Mouse (Mus musculus): ENCODE results near the gene Shank2. TPM values are rescaled to one million over a fixed set of nuclear protein-coding genes. Genes with fewer than 3 reads are reported as not detected.

Gene Shank2
- total RNA-seq, 1 experiment: 0.94 TPM

DNA sequence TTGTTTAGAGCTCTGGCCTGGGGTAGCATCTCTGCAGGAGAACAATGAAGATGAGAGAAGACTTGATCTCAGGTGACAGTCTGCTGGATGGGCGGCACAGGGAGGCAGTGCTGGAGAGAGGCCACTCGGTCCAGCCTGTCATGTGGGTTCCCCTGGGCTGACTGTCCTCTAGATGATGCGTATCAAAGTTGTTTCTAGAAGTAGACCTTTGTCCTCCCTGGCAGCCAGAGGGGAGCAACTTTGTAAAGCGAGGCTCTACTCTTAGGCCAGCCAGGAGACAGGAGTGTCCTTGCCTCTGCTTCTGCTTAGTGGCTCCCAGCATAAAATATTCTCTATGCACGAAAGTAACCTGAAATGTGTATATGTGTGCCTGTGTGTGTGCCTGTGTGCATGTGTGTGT, 27.5 kb downstream of the Shank2 start:
- Histone ChIP-seq H3K9ac (ENCODE audit: insufficient read depth, low read depth, low read length, poor library complexity, severe bottlenecking) (no peak overlapping the region), H3K36me3 (ENCODE audit: control insufficient read depth, insufficient read depth, low read length, poor library complexity, severe bottlenecking) (no peaks in the 10 kb centered on the region), H3K27ac (ENCODE audit: insufficient read depth, low read depth, low read length, poor library complexity, severe bottlenecking) (no peak overlapping the region), H3K4me3 (ENCODE audit: insufficient read depth in 1 of 2, low read depth in 1 of 2, low read length in 2 of 2, poor library complexity in 1 of 2, severe bottlenecking in 1 of 2) (no peak overlapping the region), H3K4me1 (ENCODE audit: control insufficient read depth in 2 of 2, insufficient read depth in 2 of 2, low read length in 2 of 2, poor library complexity in 1 of 2) (no peaks in the 10 kb centered on the region), H3K9me3 (ENCODE audit: control insufficient read depth, insufficient read depth, low read depth, low read length) (no peaks in the 10 kb centered on the region)
- TF ChIP-seq CHD2 (IDR thresholded peaks at IDR 0.05; ENCODE audit: low read depth, low read length): no peak
- in situ Hi-C loops (cut with MboI; ENCODE audit: low sequenced_read_pairs in 2 of 2, unreplicated experiment in 2 of 2): no loop called here
- DNase-seq (ENCODE audit: low read depth, low spot score): no peak

DNA sequence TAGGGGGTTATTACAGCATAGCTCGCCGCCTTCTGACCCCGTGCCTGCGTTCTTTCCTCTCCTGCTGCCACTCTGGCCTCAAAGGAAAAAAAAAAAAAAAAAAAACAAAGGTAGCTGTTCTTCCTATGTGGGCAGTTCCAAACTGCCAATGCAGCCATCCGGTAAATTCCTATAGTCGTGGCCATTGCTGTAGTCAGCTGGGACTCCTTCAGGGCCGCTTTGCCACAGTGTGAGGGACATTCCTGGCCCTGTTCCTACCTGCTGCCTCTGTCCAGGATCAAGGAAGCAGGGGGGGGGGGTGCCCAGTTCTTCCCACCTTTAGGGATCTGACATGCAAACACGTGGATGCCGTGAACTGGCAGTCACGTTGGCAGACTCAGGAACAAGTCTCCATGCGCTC, 29.1 kb downstream of the Shank2 start:
- no peak for DNase-seq (ENCODE audit: low read depth, low spot score)
- Histone ChIP-seq H3K27ac (ENCODE audit: insufficient read depth, low read depth, low read length, poor library complexity, severe bottlenecking) (no peak overlapping the region), H3K4me3 (ENCODE audit: insufficient read depth in 1 of 2, low read depth in 1 of 2, low read length in 2 of 2, poor library complexity in 1 of 2, severe bottlenecking in 1 of 2) (no peak overlapping the region), H3K9ac (ENCODE audit: insufficient read depth, low read depth, low read length, poor library complexity, severe bottlenecking) (no peak overlapping the region), H3K4me1 (ENCODE audit: control insufficient read depth in 2 of 2, insufficient read depth in 2 of 2, low read length in 2 of 2, poor library complexity in 1 of 2) (no peaks in the 10 kb centered on the region), H3K9me3 (ENCODE audit: control insufficient read depth, insufficient read depth, low read depth, low read length) (no peaks in the 10 kb centered on the region), H3K36me3 (ENCODE audit: control insufficient read depth, insufficient read depth, low read length, poor library complexity, severe bottlenecking) (no peaks in the 10 kb centered on the region)
- TF ChIP-seq HCFC1 (IDR thresholded peaks at IDR 0.05; ENCODE audit: borderline replicate concordance, insufficient read depth, low read length) (no peak), MAFK (IDR thresholded peaks at IDR 0.05; ENCODE audit: insufficient read depth, low read depth, low read length) (no peak), ZC3H11A (IDR thresholded peaks at IDR 0.05; ENCODE audit: borderline replicate concordance, low read depth, low read length) (no peak), ZNF384 (IDR thresholded peaks at IDR 0.05; ENCODE audit: low read depth, low read length) (no peak), CHD2 (IDR thresholded peaks at IDR 0.05; ENCODE audit: low read depth, low read length) (no peak)
- in situ Hi-C loops (cut with MboI; ENCODE audit: low sequenced_read_pairs in 2 of 2, unreplicated experiment in 2 of 2): no loop called here

DNA sequence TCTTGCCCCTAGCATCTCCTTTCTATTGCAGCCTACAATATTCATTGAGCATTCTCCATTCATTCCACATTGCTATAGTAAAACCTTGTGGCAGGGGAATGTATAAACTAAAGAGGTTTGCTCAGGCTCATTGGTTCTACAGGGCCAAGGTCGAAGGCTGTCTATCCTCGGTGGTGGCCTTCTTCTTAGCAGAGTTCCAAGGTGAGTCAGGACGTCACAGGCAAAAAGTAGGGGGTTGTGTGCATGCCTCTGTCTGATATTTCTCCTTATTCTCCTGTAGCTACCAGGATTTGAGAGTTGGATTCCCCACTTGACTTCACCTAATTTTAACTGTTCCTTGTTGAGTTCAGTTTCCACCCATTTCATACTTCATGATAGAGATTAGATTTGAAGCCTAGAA, 29.9 kb downstream of the Shank2 start:
- Histone ChIP-seq H3K4me3 (ENCODE audit: insufficient read depth in 1 of 2, low read depth in 1 of 2, low read length in 2 of 2, poor library complexity in 1 of 2, severe bottlenecking in 1 of 2) (no peak overlapping the region), H3K9me3 (ENCODE audit: control insufficient read depth, insufficient read depth, low read depth, low read length) (no peaks in the 10 kb centered on the region), H3K36me3 (ENCODE audit: control insufficient read depth, insufficient read depth, low read length, poor library complexity, severe bottlenecking) (no peaks in the 10 kb centered on the region), H3K27ac (ENCODE audit: insufficient read depth, low read depth, low read length, poor library complexity, severe bottlenecking) (no peak overlapping the region), H3K9ac (ENCODE audit: insufficient read depth, low read depth, low read length, poor library complexity, severe bottlenecking) (no peak overlapping the region), H3K4me1 (ENCODE audit: control insufficient read depth in 2 of 2, insufficient read depth in 2 of 2, low read length in 2 of 2, poor library complexity in 1 of 2) (peaks cover 0 to 2% of the 10 kb centered on the region in 2 experiments; a peak in 1 of 4 replicates)
- in situ Hi-C loops (cut with MboI; ENCODE audit: low sequenced_read_pairs in 2 of 2, unreplicated experiment in 2 of 2): no loop called here
- no peak for TF ChIP-seq ZC3H11A (IDR thresholded peaks at IDR 0.05; ENCODE audit: borderline replicate concordance, low read depth, low read length)
- no peak for TF ChIP-seq ZNF384 (IDR thresholded peaks at IDR 0.05; ENCODE audit: low read depth, low read length)
- no peak for TF ChIP-seq CHD2 (IDR thresholded peaks at IDR 0.05; ENCODE audit: low read depth, low read length)
- TF ChIP-seq HCFC1 (IDR thresholded peaks at IDR 0.05; ENCODE audit: borderline replicate concordance, insufficient read depth, low read length): no peak
- no peak for TF ChIP-seq MAFK (IDR thresholded peaks at IDR 0.05; ENCODE audit: insufficient read depth, low read depth, low read length)
- DNase-seq (ENCODE audit: low read depth, low spot score): no peak

DNA sequence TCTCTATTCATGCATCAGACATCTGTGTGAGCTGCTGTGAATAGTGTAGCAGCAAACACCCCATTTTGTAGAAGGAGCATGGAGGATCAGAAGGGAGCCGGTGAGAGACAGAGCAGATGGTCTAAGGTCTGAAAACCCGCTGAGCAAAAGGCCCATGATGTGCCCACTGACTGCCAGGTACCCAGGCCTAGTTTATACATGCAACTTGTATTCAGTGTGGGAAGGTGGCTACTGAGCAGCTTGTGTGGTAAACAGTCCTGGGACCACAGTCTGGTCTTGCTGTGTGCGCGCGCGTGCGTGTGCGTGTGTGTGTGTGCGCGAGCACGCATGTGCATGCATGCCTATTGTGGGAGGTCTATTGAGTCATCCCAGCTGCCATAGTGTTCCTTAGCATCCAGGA, 35.8 kb downstream of the Shank2 start:
- no peak overlapping the region for H3K9ac ChIP-seq (ENCODE audit: insufficient read depth, low read depth, low read length, poor library complexity, severe bottlenecking)
- TF ChIP-seq ZNF384 (IDR thresholded peaks at IDR 0.05; ENCODE audit: low read depth, low read length) (no peak), CHD2 (IDR thresholded peaks at IDR 0.05; ENCODE audit: low read depth, low read length) (no peak), HCFC1 (IDR thresholded peaks at IDR 0.05; ENCODE audit: borderline replicate concordance, insufficient read depth, low read length) (no peak), MAFK (IDR thresholded peaks at IDR 0.05; ENCODE audit: insufficient read depth, low read depth, low read length) (no peak), ZC3H11A (IDR thresholded peaks at IDR 0.05; ENCODE audit: borderline replicate concordance, low read depth, low read length) (no peak)
- H3K4me1 ChIP-seq (ENCODE audit: control insufficient read depth in 2 of 2, insufficient read depth in 2 of 2, low read length in 2 of 2, poor library complexity in 1 of 2): peaks cover 0 to 2% of the 10 kb centered on the region in 2 experiments; a peak in 1 of 4 replicates
- H3K9me3 ChIP-seq (ENCODE audit: control insufficient read depth, insufficient read depth, low read depth, low read length): no peaks in the 10 kb centered on the region
- DNase-seq (ENCODE audit: low read depth, low spot score): no peak
- in situ Hi-C loops (cut with MboI; ENCODE audit: low sequenced_read_pairs in 2 of 2, unreplicated experiment in 2 of 2): no loop called here
- no peak overlapping the region for H3K4me3 ChIP-seq (ENCODE audit: insufficient read depth in 1 of 2, low read depth in 1 of 2, low read length in 2 of 2, poor library complexity in 1 of 2, severe bottlenecking in 1 of 2)
- no peak overlapping the region for H3K27ac ChIP-seq (ENCODE audit: insufficient read depth, low read depth, low read length, poor library complexity, severe bottlenecking)
- H3K36me3 ChIP-seq (ENCODE audit: control insufficient read depth, insufficient read depth, low read length, poor library complexity, severe bottlenecking): no peaks in the 10 kb centered on the region

DNA sequence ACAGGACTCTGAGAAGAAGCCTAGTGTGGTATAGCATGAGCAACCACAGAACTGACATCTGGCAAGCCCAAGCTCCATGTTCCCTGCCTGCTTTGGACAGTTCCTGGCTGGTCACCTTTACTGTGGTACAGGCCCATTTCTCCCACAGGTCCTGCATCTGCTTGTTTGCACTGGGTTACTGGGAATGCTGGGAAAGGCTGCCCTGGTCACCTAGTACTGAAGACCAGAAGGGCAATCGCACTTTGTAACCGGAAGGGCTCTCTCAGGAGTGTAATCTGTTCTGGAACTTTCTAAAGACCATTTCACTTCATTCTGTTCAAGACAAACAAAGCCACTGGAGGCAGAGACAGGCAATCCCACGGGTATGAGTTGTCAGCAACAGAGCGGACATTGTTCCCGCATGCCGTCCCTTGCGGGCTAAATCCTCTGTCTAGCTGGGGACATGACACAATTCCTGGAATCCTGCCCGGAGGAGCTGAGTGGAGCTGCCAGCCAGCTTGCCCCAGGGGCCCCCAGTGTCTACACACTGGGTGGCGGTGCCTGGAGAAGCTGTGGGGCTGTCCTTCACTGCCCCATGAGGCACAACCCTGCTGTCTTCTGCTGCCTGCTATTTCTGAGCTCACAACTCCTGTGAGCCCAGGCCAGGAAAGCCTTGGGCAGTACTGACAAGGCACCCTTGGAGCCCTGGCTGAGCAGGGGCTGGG, 36.4 kb downstream of the Shank2 start:
- DNase-seq (ENCODE audit: low read depth, low spot score): no peak
- no peaks in the 10 kb centered on the region for H3K9me3 ChIP-seq (ENCODE audit: control insufficient read depth, insufficient read depth, low read depth, low read length)
- no peak overlapping the region for H3K4me3 ChIP-seq (ENCODE audit: insufficient read depth in 1 of 2, low read depth in 1 of 2, low read length in 2 of 2, poor library complexity in 1 of 2, severe bottlenecking in 1 of 2)
- in situ Hi-C loops (cut with MboI; ENCODE audit: low sequenced_read_pairs in 2 of 2, unreplicated experiment in 2 of 2): no loop called here
- no peak overlapping the region for H3K9ac ChIP-seq (ENCODE audit: insufficient read depth, low read depth, low read length, poor library complexity, severe bottlenecking)
- H3K4me1 ChIP-seq (ENCODE audit: control insufficient read depth in 2 of 2, insufficient read depth in 2 of 2, low read length in 2 of 2, poor library complexity in 1 of 2): peaks cover 0 to 2% of the 10 kb centered on the region in 2 experiments; a peak in 1 of 4 replicates
- H3K27ac ChIP-seq (ENCODE audit: insufficient read depth, low read depth, low read length, poor library complexity, severe bottlenecking): no peak overlapping the region
- H3K36me3 ChIP-seq (ENCODE audit: control insufficient read depth, insufficient read depth, low read length, poor library complexity, severe bottlenecking): no peaks in the 10 kb centered on the region
- no peak for TF ChIP-seq HCFC1 (IDR thresholded peaks at IDR 0.05; ENCODE audit: borderline replicate concordance, insufficient read depth, low read length)
- no peak for TF ChIP-seq CHD2 (IDR thresholded peaks at IDR 0.05; ENCODE audit: low read depth, low read length)
- no peak for TF ChIP-seq ZC3H11A (IDR thresholded peaks at IDR 0.05; ENCODE audit: borderline replicate concordance, low read depth, low read length)
- no peak for TF ChIP-seq MAFK (IDR thresholded peaks at IDR 0.05; ENCODE audit: insufficient read depth, low read depth, low read length)
- TF ChIP-seq ZNF384 (IDR thresholded peaks at IDR 0.05; ENCODE audit: low read depth, low read length): no peak
